Mouse (Mus musculus) liver, adult 2 months (tissue): ENCODE data around the gene Tut1. TPM values are rescaled to one million over a fixed set of nuclear protein-coding genes. Genes with fewer than 3 reads are reported as not detected.
A peak's percentile ranks its signal among the peaks of the same experiment; 100 is the strongest.
"Not testable (repeated sequence)": the region's sequence is repeated elsewhere in the genome, so short reads cannot be mapped to it uniquely, and the experiment has no call there.

Source experiments
- DNase-seq: peaks from one replicate; pipeline ENCODE4 v3.0.0-alpha.2; 2011; ENCODE audit warnings: low read depth, low spot score; ENCODE audit errors: extremely low read depth
- H3K27ac ChIP-seq: fragments of 200-500 bp; replicated peaks from 2 replicates; pipeline ENCODE4 v1.5.1; 2012; ENCODE audit warnings: low read depth, mild to moderate bottlenecking, control low read depth, inconsistent platforms, low read length; ENCODE audit not compliant: insufficient read depth
- H3K27me3 ChIP-seq: fragments of 200-500 bp; 2 replicates; pipeline ENCODE4 v1.6.1; 2012; ENCODE audit warnings: mild to moderate bottlenecking, moderate library complexity, low read length, inconsistent platforms; ENCODE audit not compliant: control insufficient read depth, insufficient read depth
- H3K36me3 ChIP-seq: fragments of 200-500 bp; 2 replicates; pipeline ENCODE4 v1.6.1; 2012; ENCODE audit warnings: low read length, inconsistent platforms; ENCODE audit not compliant: control insufficient read depth, insufficient read depth
- H3K4me1 ChIP-seq: fragments of 200-500 bp; 2 replicates; pipeline ENCODE4 v1.6.1; 2011; ENCODE audit warnings: low read length; ENCODE audit not compliant: control insufficient read depth, insufficient read depth
- H3K4me3 ChIP-seq: fragments of 200-500 bp; 2 replicates; pipeline ENCODE4 v1.5.1; 2011; ENCODE audit warnings: low read depth, mild to moderate bottlenecking, control low read depth, low read length, moderate library complexity; ENCODE audit not compliant: insufficient read depth
- H3K79me2 ChIP-seq: fragments of 200-500 bp; 2 replicates; pipeline ENCODE4 v1.6.1; 2012; ENCODE audit warnings: inconsistent platforms, mild to moderate bottlenecking, low read length, moderate library complexity; ENCODE audit not compliant: control insufficient read depth, insufficient read depth
- H3K9ac ChIP-seq: fragments of 200-500 bp; 2 replicates; pipeline ENCODE4 v1.6.1; 2012; ENCODE audit warnings: low read depth, mild to moderate bottlenecking, control low read depth, inconsistent platforms, low read length
- CTCF ChIP-seq: fragments of 200-500 bp; IDR thresholded peaks from 2 replicates; pipeline ENCODE4 v1.5.1; 2011; ENCODE audit warnings: low read depth, low read length, control low read depth
- POLR2A ChIP-seq: fragments of 200-500 bp; IDR thresholded peaks from 2 replicates; pipeline ENCODE4 v1.6.1; 2011; ENCODE audit warnings: low read length, control low read depth; ENCODE audit not compliant: insufficient read depth; ENCODE audit errors: extremely low read depth
- WGBS: fragments of 180-500 bp; shearing (Covaris S2); methylation state at CpG from one replicate; pipeline ENCODE4 v1.1.7; 2018; 5-methylcytosine and 5-hydroxymethylcytosine counted together
- polyA plus RNA-seq: library from polyadenylated mRNA; depleted of rRNA; stranded (reverse); fragments of >200 nt; gene quantifications from 2 replicates; pipeline ENCODE4 v1.2.3, GENCODE M21; 2012
- total RNA-seq: library from RNA; depleted of rRNA; stranded (reverse); fragments of >200 nt; gene quantifications from 2 replicates; pipeline ENCODE4 v1.2.3, GENCODE M21; 2014

The Tut1 gene
- total and polyA plus RNA-seq, 2 experiments: 6.2 to 14.6 TPM

GRCm38 (mm10) chr19:8967373-8967743, 13.7 kb downstream of the Tut1 start:
- Histone ChIP-seq H3K4me1 (peaks cover 16% of the 10 kb centered on the region), H3K27ac (peak overlapping the region; percentile 40), H3K27me3 (no peaks in the 10 kb centered on the region), H3K9ac (peak overlapping the region; percentile 89), H3K4me3 (peak overlapping the region; percentile 74), H3K36me3 (peaks cover 48% of the 10 kb centered on the region), H3K79me2 (peaks cover 8% of the 10 kb centered on the region; the same call in 1 of the 2 replicates)
- no peak for DNase-seq
- TF ChIP-seq CTCF (no peak), POLR2A (no peak)
- WGBS: under 1% methylated on average over 8 of the region's 8 CpGs

GRCm38 (mm10) chr19:8967893-8968292, 14.2 kb downstream of the Tut1 start:
- no peak overlapping the region for H3K27ac ChIP-seq
- peak overlapping the region; percentile 89 for H3K9ac ChIP-seq
- H3K4me1 ChIP-seq: peaks cover 16% of the 10 kb centered on the region
- TF ChIP-seq CTCF (no peak), POLR2A (no peak)
- H3K79me2 ChIP-seq: peaks cover 8% of the 10 kb centered on the region; the same call in 1 of the 2 replicates
- no peaks in the 10 kb centered on the region for H3K27me3 ChIP-seq
- H3K36me3 ChIP-seq: peaks cover 49% of the 10 kb centered on the region
- no peak for DNase-seq
- peak overlapping the region; percentile 74 for H3K4me3 ChIP-seq
- 9% methylated on average over 9 of the region's 9 CpGs for WGBS

- H3K79me2 ChIP-seq, H3K27ac ChIP-seq, H3K4me3 ChIP-seq, H3K4me1 ChIP-seq, H3K27me3 ChIP-seq, H3K9ac ChIP-seq: not testable (repeated sequence)
- H3K36me3 ChIP-seq: peaks cover 63% of the 10 kb centered on the region
- DNase-seq: peak; percentile 63
- 47% methylated on average over 8 of the region's 8 CpGs for WGBS
Measured at GRCm38 (mm10) chr19:8972491-8972890, 18.8 kb downstream of the Tut1 start.

- WGBS: 82% methylated on average over 1 of the region's 1 CpGs
- H3K79me2 ChIP-seq: no peaks in the 10 kb centered on the region
- no peak overlapping the region for H3K27ac ChIP-seq
- TF ChIP-seq POLR2A (no peak), CTCF (no peak)
- DNase-seq: no peak
- H3K36me3 ChIP-seq: peaks cover 74% of the 10 kb centered on the region
- no peak overlapping the region for H3K9ac ChIP-seq
- H3K4me1 ChIP-seq: peaks cover 5% of the 10 kb centered on the region; the same call in 1 of the 2 replicates
- no peak overlapping the region for H3K4me3 ChIP-seq
- H3K27me3 ChIP-seq: no peaks in the 10 kb centered on the region
Measured at GRCm38 (mm10) chr19:8974638-8975037, 21.0 kb downstream of the Tut1 start.

- no peak overlapping the region for H3K4me3 ChIP-seq
- TF ChIP-seq POLR2A (no peak), CTCF (no peak)
- H3K27me3 ChIP-seq: no peaks in the 10 kb centered on the region
- peaks cover 66% of the 10 kb centered on the region for H3K36me3 ChIP-seq
- no peak overlapping the region for H3K9ac ChIP-seq
- peak; percentile 49 for DNase-seq
- WGBS: 83% methylated on average over 2 of the region's 2 CpGs
- H3K4me1 ChIP-seq: peaks cover 5% of the 10 kb centered on the region; the same call in 1 of the 2 replicates
- H3K79me2 ChIP-seq: no peaks in the 10 kb centered on the region
- H3K27ac ChIP-seq: no peak overlapping the region
Measured at GRCm38 (mm10) chr19:8975491-8975890, 21.8 kb downstream of the Tut1 start.

GRCm38 (mm10) chr19:8976535-8976934, 22.9 kb downstream of the Tut1 start:
- Histone ChIP-seq H3K36me3 (peaks cover 56% of the 10 kb centered on the region), H3K4me1 (peaks cover 5% of the 10 kb centered on the region; the same call in 1 of the 2 replicates), H3K27me3 (no peaks in the 10 kb centered on the region), H3K4me3 (no peak overlapping the region), H3K79me2 (no peaks in the 10 kb centered on the region), H3K9ac (no peak overlapping the region), H3K27ac (no peak overlapping the region)
- TF ChIP-seq POLR2A (no peak), CTCF (peak; percentile 85)
- 62% methylated on average over 3 of the region's 3 CpGs for WGBS
- DNase-seq: peak; percentile 34
